Mouse (Mus musculus): ENCODE measurements around the gene Polr3b. TPM values are rescaled to one million over a fixed set of nuclear protein-coding genes. Genes with fewer than 3 reads are reported as not detected.

Gene Polr3b
- polyA plus RNA-seq, 1 experiment from 2014 or later: 17.2 TPM

DNA sequence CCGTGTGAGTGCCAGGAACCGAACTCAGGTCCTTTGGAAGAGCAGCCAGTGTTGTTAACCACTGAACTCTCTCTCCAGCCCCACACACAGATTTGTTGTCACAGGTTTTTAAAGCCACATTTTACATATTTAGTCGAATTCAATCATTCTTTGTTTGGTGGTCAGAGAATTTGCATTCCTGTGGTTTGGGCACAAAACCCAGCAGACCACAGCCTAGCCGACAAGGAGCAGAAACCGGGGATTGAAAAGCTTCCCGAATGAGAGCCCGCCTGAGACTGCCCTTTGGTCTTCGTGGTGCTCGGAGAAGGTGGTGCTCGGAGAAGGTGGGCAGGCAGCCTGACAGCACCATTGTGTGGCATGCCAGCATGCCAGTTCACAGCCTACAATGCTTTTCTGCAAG is 91.0 kb downstream of the Polr3b start:
- Histone ChIP-seq H3K9ac (replicated peaks) (no peak overlapping the region; the same call in 1 of the 2 replicates), H3K4me3 (replicated peaks) (no peak overlapping the region), H3K27me3 (peaks cover 16% of the 10 kb centered on the region; the same call in 1 of the 2 replicates), H3K4me2 (replicated peaks) (no peak overlapping the region), H3K9me3 (no peaks in the 10 kb centered on the region), H3K36me3 (peaks cover 37% of the 10 kb centered on the region), H3K4me1 (replicated peaks) (peaks cover 67% of the 10 kb centered on the region), H3K27ac (no peak overlapping the region)
- 47% methylated on average over 10 of the region's 10 CpGs for WGBS
- no peak for ATAC-seq

DNA sequence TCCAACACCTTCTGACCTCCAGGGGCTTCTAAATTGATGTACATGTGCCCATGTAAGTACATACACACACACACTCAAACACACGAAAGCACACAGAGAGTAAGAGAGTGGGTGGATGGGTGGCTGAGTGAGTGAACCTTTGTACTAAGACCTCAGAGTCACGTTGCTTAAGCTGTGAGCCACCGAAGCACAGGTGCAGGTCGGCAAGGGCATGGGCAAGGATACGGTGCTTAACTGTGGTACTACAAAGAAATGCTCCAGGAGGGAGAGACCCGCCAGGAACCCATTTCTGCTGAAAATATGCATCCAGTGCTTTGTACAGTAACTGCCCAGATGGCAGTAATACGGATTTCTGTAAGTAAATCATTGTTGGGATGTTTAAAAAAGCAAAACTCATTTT is 93.5 kb downstream of the Polr3b start:
- H3K27ac ChIP-seq: no peak overlapping the region
- H3K4me3 ChIP-seq (replicated peaks): no peak overlapping the region
- no peaks in the 10 kb centered on the region for H3K9me3 ChIP-seq
- H3K4me2 ChIP-seq (replicated peaks): no peak overlapping the region
- ATAC-seq: no peak
- H3K27me3 ChIP-seq: peaks cover 16% of the 10 kb centered on the region; the same call in 1 of the 2 replicates
- no peak overlapping the region for H3K9ac ChIP-seq (replicated peaks)
- peaks cover 44% of the 10 kb centered on the region for H3K4me1 ChIP-seq (replicated peaks)
- peaks cover 49% of the 10 kb centered on the region for H3K36me3 ChIP-seq
- WGBS: 89% methylated on average over 7 of the region's 7 CpGs

DNA sequence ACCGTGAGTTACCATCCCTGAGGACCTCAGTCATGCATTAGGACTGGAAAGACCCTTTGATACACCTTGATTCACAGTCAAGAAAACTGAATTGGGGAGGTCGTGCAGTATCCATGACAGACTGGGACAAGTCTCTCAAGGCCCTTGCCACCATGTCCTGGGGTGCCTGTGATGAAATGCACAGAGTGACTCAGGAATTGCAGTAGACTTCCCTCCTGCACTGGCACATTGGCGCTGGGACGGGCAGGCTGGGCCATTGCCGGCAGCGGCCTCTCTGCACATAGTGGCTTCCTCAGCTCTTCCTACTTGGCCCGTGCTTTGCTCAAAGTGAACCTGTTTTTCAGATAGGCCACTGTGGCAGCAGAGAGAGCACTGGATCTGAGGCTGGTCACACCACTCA is 94.5 kb downstream of the Polr3b start:
- Histone ChIP-seq H3K4me2 (replicated peaks) (no peak overlapping the region), H3K27me3 (peaks cover 16% of the 10 kb centered on the region; the same call in 1 of the 2 replicates), H3K4me1 (replicated peaks) (peaks cover 37% of the 10 kb centered on the region), H3K9ac (replicated peaks) (no peak overlapping the region), H3K4me3 (replicated peaks) (no peak overlapping the region), H3K36me3 (peaks cover 57% of the 10 kb centered on the region), H3K27ac (no peak overlapping the region), H3K9me3 (no peaks in the 10 kb centered on the region)
- no peak for ATAC-seq
- 94% methylated on average over 7 of the region's 7 CpGs for WGBS

DNA sequence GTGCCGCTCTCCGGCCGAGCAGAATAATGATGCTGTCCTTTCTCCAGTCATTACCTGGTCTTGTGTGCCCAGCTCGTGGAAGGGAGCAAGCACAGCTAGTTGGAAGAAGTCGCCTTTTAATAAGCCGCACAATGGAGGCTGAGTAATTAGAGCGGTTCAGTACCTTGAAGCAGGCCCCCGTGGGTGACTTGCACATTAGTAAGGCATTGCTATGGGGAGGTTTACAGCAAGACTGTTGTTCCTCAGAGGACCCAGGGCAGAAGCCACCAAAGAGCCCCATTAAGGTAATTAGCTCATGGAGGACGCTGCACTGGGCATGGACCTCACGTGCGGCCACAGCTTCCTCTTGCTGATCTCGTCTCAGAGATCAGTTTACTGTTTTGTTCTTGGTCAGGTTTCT is 100.6 kb downstream of the Polr3b start:
- Histone ChIP-seq H3K27ac (0 out of 2 replicates have a peak overlapping the region, but pooled peaks have one; percentile 17), H3K4me3 (replicated peaks) (no peak overlapping the region), H3K36me3 (peaks cover 52% of the 10 kb centered on the region), H3K9me3 (no peaks in the 10 kb centered on the region), H3K27me3 (no peaks in the 10 kb centered on the region), H3K4me2 (replicated peaks) (no peak overlapping the region), H3K9ac (replicated peaks) (no peak overlapping the region), H3K4me1 (replicated peaks) (peaks cover 16% of the 10 kb centered on the region)
- peak; percentile 50; the same call in 1 of the 2 replicates for ATAC-seq
- 62% methylated on average over 12 of the region's 12 CpGs for WGBS

DNA sequence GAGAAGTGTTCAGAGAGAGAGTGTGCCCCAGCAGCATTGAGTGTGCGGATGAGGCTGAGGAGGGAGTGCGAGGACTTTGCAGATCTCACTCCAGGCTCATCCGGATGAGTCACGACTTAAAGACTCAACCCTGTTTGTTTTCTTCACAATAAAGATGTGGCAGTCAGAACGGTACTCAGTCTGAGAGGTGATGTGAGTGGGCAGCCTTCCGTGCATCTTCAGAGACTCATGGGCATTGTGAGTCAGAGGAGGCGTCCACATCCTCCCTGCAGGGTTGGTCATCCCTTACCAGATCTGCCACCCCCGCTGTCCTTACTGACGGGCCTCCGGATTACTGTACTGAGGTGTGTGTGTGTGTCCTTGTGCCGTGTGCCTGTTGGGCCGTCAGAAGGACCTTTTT is 104.9 kb downstream of the Polr3b start:
- Histone ChIP-seq H3K9me3 (no peaks in the 10 kb centered on the region), H3K27me3 (no peaks in the 10 kb centered on the region), H3K9ac (replicated peaks) (no peak overlapping the region), H3K4me3 (replicated peaks) (no peak overlapping the region), H3K27ac (no peak overlapping the region), H3K4me2 (replicated peaks) (no peak overlapping the region), H3K4me1 (replicated peaks) (peaks cover 11% of the 10 kb centered on the region), H3K36me3 (peaks cover 30% of the 10 kb centered on the region)
- ATAC-seq: no peak
- WGBS: 89% methylated on average over 12 of the region's 12 CpGs

DNA sequence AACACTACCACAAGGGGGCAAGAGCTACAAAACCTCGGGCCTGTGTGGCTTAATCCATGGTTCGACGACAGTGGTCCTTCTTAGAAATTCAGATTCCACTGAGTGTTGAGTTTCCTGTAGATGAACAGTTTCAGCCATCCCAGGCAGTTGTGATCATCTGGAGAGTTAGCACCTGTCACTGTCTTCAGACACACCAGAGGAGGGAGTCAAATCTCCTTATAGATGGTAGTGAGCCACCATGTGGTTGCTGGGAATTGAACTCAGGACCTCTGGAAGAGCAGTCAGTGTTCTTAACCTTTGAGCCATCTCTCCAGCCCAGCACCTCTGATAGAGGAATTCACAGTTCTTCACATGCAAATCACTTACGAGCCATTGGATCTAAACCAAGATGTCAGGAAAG is 105.7 kb downstream of the Polr3b start:
- Histone ChIP-seq H3K27me3 (no peaks in the 10 kb centered on the region), H3K4me3 (replicated peaks) (no peak overlapping the region), H3K4me2 (replicated peaks) (no peak overlapping the region), H3K27ac (no peak overlapping the region), H3K4me1 (replicated peaks) (peaks cover 3% of the 10 kb centered on the region), H3K36me3 (peaks cover 30% of the 10 kb centered on the region), H3K9me3 (no peaks in the 10 kb centered on the region), H3K9ac (replicated peaks) (no peak overlapping the region)
- ATAC-seq: no peak
- 79% methylated on average over 4 of the region's 4 CpGs for WGBS

DNA sequence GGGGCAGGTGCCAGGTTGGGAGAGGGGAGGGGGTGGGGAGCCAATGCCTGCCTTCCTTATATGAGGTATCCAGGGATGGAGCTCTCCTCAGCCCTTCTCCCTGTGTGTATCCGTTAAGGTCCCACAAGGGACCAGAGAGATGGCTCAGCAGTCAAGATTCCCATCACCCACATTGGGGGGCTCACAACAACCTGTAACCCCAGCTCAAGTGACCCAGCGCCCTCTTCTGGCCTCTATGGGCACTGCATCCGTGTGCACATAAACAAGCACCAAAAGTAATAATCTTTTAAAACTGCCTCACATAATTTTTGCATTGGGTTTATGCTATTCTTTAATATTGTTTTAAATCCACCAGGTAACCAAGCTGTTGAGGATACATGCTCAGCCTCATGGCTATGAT is 108.0 kb downstream of the Polr3b start:
- no peaks in the 10 kb centered on the region for H3K9me3 ChIP-seq
- H3K27ac ChIP-seq: no peak overlapping the region
- H3K36me3 ChIP-seq: peaks cover 22% of the 10 kb centered on the region
- peaks cover 9% of the 10 kb centered on the region for H3K4me1 ChIP-seq (replicated peaks)
- no peak overlapping the region for H3K4me3 ChIP-seq (replicated peaks)
- H3K27me3 ChIP-seq: no peaks in the 10 kb centered on the region
- WGBS: 81% methylated on average over 3 of the region's 3 CpGs
- H3K4me2 ChIP-seq (replicated peaks): no peak overlapping the region
- no peak overlapping the region for H3K9ac ChIP-seq (replicated peaks)
- ATAC-seq: no peak

DNA sequence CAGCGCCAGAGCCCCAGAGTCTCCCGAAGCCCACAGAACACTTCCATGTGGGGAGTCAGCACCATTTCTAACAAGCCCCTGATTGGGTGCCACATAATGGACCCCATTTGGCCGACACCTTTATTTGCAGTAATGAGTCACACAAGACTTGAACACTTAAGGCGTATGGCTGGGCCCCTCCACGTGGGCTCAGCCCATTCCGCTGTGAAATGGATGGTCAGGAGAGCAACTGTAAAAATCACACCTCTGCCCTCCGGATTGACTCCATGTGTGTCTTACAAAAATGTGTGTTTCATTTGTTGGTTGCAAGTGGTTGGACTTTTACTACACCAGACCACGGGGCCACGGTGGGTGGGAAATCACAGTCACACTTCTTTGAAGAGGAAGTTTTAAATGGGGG is 108.9 kb downstream of the Polr3b start:
- 93% methylated on average over 9 of the region's 9 CpGs for WGBS
- H3K4me3 ChIP-seq (replicated peaks): no peak overlapping the region
- H3K4me2 ChIP-seq (replicated peaks): no peak overlapping the region
- no peak overlapping the region for H3K9ac ChIP-seq (replicated peaks)
- no peak overlapping the region for H3K27ac ChIP-seq
- H3K27me3 ChIP-seq: no peaks in the 10 kb centered on the region
- ATAC-seq: no peak
- peaks cover 14% of the 10 kb centered on the region for H3K36me3 ChIP-seq
- no peaks in the 10 kb centered on the region for H3K9me3 ChIP-seq
- peaks cover 9% of the 10 kb centered on the region for H3K4me1 ChIP-seq (replicated peaks)

DNA sequence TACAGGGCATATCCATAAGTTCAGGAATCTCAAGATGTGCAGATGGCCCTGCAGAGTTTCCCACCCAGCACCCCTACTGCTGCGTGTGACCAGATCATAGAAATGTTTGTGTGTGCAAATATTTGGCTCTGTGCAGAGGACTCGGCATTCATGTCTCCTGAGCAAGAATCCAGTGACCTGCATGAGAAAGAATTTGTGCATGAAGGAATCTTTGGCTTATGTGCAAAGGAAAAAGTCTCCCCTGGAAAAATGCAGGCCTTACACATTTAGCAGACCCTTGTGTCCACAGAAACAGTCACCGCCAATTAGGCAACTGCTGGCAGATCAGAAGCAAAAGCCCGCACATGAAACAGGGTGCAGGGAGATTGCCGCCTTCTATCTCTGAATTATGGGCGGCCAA is 111.4 kb downstream of the Polr3b start:
- no peaks in the 10 kb centered on the region for H3K27me3 ChIP-seq
- H3K9ac ChIP-seq (replicated peaks): no peak overlapping the region
- no peak overlapping the region for H3K4me3 ChIP-seq (replicated peaks)
- 64% methylated on average over 6 of the region's 6 CpGs for WGBS
- ATAC-seq: no peak
- no peak overlapping the region for H3K4me2 ChIP-seq (replicated peaks)
- no peak overlapping the region for H3K27ac ChIP-seq
- no peaks in the 10 kb centered on the region for H3K9me3 ChIP-seq
- H3K4me1 ChIP-seq (replicated peaks): peaks cover 9% of the 10 kb centered on the region
- no peaks in the 10 kb centered on the region for H3K36me3 ChIP-seq

DNA sequence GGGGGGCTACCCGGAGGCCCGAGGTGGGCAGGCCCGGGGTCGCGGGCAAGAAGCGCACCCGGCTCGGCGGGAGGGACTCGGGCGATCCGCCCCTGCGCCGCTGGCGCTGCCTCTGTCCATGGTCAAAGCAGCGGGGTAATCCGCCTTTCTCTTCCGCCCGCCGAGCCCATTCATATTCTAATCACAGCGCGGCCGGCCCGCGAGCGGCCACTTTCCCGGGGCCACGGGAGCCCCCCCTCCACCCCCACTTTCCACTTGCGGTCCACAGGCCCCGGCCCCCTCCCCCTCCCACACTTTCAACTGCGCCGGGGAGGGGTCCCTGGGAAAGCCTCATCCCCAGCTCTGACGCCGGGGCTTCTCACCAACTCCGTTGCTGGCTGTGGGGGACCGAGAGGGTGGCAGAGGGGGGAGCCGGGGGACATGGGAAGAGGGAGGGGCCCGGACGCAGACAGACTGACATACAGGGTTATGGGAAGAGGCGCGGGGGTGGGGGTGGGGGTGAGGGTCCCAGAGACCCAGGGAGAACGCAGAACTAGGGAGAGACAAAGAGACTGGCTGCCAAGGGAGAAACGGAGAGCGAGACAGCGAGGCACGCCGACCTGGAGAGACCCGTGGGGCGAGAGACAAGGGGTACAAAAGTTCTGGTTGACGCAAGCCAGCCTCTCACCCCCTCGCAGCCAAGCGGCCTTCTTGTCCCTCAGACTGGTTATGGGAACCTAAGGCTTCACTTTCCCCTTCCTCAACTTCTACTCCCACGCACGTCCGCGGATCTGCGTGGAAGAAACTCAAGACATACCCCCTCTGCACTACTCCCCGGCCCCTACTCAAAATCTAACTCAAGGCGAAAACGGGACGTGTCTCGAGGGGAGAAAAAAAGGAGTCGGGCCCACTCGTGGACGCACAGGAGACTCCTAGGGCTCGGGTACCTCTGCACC is 133.0 kb downstream of the Polr3b start:
- Histone ChIP-seq H3K4me1 (replicated peaks) (peaks cover 55% of the 10 kb centered on the region), H3K4me3 (replicated peaks) (peak overlapping the region; percentile 46), H3K9me3 (no peaks in the 10 kb centered on the region), H3K4me2 (replicated peaks) (peak overlapping the region; percentile 78), H3K36me3 (no peaks in the 10 kb centered on the region), H3K9ac (replicated peaks) (peak overlapping the region; percentile 74), H3K27ac (peak overlapping the region; percentile 92), H3K27me3 (peaks cover 42% of the 10 kb centered on the region)
- under 1% methylated on average over 66 of the region's 66 CpGs for WGBS
- ATAC-seq: peak; percentile 75

DNA sequence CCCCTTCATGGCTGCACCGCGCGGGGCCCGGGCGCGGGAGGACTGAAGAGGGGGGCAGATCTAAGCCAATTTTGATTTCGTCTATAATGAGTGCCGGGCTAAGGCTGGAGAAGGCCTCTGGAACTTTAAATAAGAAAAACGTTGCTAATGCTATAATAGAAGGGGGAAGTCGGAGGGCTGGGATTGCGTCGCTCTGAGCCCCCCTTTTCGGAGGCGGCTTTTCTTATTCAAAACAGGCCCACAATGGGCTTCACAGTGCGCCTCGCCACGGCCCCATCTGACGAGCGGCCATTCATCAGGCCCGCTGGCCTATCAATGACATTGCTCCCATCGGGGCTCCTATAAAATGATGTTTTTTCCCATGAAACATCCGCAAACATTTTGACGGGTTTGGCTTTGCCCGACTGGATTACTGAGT is 133.7 kb downstream of the Polr3b start, which contains the start of gene Rfx4:
Rfx4 (plus strand) TSS at position 277 of the 418 bp plus-strand sequence.
- WGBS: under 1% methylated on average over 24 of the region's 24 CpGs
- H3K4me2 ChIP-seq (replicated peaks): peak within 1 kb of the TSS; percentile 78
- H3K9ac ChIP-seq (replicated peaks): peak within 1 kb of the TSS; percentile 74
- peak; percentile 70 for ATAC-seq
- peak within 1 kb of the TSS; percentile 46 for H3K4me3 ChIP-seq (replicated peaks)
- peaks cover 42% of the 10 kb centered on the region for H3K27me3 ChIP-seq
- H3K36me3 ChIP-seq: no peaks in the 10 kb centered on the region
- H3K27ac ChIP-seq: peak within 1 kb of the TSS; percentile 92
- no peaks in the 10 kb centered on the region for H3K9me3 ChIP-seq
- peaks cover 62% of the 10 kb centered on the region for H3K4me1 ChIP-seq (replicated peaks)

DNA sequence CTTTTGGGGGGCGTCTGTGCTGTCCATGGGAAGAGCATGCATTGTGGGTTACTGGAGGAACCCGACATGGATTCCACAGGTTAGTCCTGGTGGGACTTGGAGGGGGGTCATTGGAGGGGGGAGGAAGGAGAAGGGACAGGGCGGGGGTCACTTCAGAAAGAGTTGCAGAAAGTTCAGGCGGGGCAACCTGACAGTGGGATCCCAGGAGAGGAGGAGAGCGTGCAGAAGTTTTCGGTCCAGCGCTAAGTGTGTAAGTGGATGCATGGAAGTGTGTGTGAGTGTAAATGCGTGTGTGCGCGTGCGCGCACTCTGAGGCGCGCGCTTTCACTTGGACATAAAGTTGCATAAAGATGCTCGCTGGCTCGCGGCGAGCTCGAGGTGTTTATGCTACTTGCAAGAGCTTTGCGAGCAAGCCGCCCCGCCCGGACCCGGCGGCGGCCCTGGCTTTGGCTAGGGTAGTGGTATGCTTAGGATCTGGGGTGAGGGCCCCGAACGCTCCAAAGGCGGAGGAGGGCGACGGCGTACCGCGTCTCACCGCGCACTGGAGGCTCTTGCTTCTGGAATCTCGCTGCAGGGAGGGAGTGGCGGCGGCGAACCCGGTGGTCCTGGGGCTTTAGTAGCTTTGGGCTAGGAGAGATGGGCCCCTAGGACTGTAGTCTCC is 134.5 kb downstream of the Polr3b start:
- H3K27me3 ChIP-seq: peaks cover 42% of the 10 kb centered on the region
- no peaks in the 10 kb centered on the region for H3K9me3 ChIP-seq
- ATAC-seq: no peak

More for the DNA sequence above, 134.5 kb downstream of the Polr3b start:
- peak overlapping the region; percentile 78 for H3K4me2 ChIP-seq (replicated peaks)
- WGBS: under 1% methylated on average over 42 of the region's 42 CpGs
- peak overlapping the region; percentile 92 for H3K27ac ChIP-seq
- peaks cover 63% of the 10 kb centered on the region for H3K4me1 ChIP-seq (replicated peaks)
- no peaks in the 10 kb centered on the region for H3K36me3 ChIP-seq
- H3K4me3 ChIP-seq (replicated peaks): peak overlapping the region; percentile 46
- peak overlapping the region; percentile 74 for H3K9ac ChIP-seq (replicated peaks)

Data from midbrain, embryonic 13.5 days (tissue).